Mouse (Mus musculus): ENCODE results near the gene Gm13272.
"Not testable (repeated sequence)": the region's sequence is repeated elsewhere in the genome, so short reads cannot be mapped to it uniquely, and the experiment has no call there.

Gene Gm13272

DNA sequence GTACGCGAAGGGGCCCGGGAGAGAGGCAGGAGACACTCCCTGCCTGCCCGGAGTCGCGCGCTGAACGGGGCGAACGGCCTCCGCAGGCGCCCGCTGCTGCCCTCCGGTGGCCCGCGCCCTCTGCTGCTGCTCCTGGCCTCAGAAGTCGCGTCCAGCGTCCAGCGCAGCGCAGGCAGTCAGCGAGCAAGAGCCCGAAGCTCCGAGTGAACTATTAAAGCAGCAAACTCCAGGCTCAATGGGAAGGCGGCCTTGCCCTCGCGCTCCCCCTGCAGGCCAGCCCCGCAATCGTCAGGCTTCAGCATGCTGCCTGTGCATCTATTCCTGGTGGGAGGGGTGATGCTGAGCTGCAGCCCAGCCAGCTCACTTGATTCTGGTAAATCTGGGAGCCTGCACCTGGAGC is at the start of gene Gm13272:
Gm13272 (plus strand) TSS at position 301 of the 400 bp plus-strand sequence.
- not testable (repeated sequence) for DNase-seq (ENCODE audit: low spot score in 2 of 2)

DNA sequence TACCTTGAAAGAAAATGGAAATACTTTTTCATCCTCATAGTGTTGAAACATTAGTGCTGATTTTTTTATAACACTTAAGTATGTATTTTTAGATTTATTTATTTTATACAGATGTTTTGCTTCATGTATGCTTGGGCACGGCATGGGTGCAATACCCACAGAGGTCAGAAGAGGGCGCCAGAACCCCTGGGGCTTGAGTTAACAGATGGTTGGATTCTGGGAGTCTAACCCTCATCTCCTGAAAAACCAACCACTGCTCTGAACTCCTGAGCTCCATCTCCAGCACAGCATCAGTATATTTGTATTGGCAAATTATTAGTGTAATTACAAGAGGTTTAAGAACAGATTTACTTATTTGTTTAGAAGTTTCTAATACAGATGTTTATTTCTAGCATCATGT is 41.2 kb upstream of the Gm13272 start:
- DNase-seq (ENCODE audit: low spot score in 2 of 2): peak; percentile 61 to 86

DNA sequence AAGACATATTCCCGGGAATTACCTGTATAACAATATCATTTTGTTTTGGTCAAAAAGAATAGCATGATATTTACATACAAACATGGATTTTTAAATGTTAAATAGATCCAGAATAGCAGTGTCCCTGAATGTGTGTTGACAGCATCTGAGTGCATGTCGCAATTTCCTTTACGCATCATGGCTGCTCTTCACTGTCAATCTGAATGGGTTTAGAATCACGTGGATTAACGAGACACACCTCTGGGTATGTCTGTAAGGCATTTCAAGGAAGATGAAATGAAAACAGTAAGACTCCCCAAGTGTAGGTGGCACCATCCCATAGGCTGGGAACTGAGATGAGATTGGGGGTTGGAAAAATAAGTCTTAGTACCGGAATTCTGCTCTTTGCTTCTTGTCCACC is 40.6 kb upstream of the Gm13272 start:
- no peak for DNase-seq (ENCODE audit: low spot score in 2 of 2)

DNA sequence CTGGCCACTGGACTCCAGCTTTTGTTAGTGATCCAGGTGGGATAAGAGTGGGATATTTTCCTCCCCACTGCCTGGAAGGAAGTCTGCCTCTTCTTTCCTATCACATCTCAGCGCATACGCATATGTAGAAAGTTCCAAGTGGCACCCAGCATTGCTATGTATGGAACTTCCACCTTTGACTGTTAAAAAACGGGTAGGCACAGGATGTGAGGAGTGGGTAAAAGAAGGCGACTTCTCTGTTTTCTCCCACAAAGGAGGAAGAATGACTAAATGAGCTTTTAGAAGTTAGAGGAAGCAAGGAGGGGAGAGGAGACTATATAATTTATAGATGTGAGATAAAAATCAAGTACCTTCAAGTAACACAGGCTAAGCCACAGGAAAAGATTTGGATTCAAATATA is 38.2 kb upstream of the Gm13272 start:
- no peak for DNase-seq (ENCODE audit: low spot score in 2 of 2)

DNA sequence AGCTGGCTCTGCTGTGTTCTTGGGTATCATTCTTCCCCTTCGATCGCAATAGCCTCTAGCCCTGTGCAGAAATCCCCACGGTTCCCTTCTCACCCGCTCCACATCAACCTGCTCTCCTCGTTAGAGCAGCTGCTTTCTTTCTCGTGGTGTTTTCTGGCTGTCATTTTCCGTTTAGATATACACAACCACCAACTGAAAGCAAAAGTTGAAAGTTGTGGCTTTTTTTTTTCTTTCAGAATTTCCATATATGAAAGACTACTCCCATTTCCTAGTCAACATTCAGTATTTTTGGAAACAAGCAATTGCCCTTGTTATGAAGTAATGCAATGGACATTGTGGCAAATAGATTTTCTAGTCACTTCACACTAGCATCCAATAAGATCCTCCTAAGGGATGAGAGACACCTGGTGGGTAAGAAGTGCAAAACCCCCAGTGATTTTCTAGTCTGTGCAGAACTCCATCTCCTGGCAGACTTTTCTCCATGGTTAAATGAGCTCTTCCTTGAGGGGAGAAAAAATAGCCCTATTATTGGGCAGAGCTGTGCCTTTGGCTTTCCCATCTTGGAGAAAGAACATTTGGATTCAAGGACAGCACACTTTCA is 36.8 kb upstream of the Gm13272 start:
- DNase-seq (ENCODE audit: low spot score in 2 of 2): no peak

DNA sequence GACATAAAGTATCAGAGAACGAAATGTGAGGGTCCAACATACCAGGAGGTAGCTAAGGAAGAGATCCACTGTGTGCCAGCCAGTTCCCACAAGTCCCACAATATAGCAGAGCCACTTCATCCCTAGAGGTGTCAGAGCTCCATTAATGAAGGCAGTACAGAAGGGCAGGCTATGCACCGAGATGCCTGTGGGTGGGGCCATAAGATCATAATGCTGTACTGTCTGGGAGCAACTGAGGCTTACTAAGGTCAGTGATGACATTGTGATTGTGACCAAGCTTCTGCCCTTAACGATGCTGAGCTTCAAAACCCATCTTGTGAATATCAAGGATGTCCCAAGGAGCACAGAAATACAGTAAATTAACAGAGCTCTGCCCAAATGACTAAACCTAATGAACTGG is 35.4 kb upstream of the Gm13272 start:
- no peak for DNase-seq (ENCODE audit: low spot score in 2 of 2)

DNA sequence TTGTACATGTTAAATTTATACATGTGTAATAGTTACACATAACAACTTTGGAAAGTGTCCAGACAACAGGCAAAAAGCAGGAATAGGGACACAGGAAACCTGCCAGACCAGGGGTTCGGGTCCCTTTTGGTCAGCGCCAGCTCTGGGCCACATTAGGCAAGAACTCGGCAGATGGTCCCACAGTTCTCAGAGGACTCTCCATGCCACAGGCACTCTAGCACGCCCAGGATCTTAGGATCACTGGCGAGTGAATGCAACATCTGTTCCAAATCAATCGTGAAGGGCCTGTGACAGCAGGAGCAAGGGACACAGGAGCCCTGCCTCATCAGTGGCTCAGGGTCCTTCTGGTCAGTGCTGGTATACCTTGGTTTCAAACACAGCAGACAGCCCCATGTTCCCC is 29.7 kb upstream of the Gm13272 start:
- DNase-seq (ENCODE audit: low spot score in 2 of 2): no peak

DNA sequence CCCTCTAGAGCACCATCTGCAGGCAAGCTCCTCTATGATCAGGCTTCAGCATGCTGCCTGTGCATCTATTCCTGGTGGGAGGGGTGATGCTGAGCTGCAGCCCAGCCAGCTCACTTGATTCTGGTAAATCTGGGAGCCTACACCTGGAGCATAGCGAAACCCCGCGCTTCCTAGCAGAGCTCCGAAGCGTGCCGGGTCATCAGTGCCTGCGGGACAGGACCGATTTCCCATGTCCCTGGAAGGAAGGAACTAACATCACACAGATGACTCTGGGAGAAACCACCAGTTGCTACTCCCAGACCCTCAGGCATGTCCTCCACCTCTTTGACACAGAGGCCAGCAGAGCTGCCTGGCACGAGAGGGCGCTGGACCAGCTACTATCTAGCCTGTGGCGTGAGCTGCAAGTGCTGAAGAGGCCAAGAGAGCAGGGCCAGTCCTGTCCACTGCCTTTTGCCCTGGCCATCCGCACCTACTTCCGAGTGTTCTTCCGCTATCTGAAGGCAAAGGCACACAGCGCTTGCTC is 24.8 kb upstream of the Gm13272 start, which contains the start of gene Gm13271:
Gm13271 (plus strand) TSS at position 51 of the 523 bp plus-strand sequence.
- DNase-seq (ENCODE audit: low spot score in 2 of 2): peak; percentile 74 to 92

DNA sequence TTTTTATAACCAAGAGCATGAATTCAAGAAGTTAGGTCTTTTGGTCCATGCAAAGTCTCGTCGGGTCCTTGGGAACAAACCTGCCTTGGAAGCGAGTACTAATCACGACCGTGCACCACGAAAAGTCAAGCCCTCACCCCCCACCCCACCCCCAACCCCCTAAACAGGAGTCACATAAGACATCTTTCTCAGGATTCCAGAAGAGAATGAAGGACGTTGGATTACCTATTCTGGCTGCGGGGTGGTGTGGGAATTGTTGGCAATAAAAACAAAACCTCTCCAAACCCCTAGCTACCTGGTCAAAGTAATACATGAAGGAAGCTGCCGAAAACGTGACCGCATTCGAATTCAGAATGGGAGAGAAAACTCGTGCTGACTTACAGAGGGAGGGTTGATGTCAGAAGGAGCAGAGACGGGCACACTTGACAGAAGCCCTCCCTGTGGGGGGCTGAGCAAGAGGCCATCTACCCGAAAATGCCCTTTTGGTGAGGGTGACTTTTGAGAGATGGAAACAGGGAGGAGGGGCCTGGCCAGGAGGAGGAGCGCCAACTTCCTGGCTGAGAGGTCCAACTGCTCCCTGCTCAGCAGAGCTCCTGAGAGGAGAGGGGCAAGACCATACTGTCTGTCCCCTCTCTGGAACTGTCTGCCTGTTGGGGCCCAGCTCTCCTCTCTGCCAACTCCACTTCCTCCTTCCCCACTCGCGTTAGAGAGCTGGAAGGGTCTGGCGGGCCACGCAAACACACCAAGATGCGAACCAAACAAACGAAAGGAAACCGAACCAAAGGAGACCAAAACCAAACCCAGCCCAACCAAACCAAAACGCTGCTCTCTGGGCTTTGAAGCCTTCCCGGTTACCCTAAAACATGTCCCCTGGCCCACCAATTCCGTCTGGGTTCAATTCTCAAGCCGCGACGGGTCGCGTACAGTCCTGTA is 22.8 kb upstream of the Gm13272 start:
- peak in 1 of 2 experiments; percentile 64 for DNase-seq (ENCODE audit: low spot score in 2 of 2)

DNA sequence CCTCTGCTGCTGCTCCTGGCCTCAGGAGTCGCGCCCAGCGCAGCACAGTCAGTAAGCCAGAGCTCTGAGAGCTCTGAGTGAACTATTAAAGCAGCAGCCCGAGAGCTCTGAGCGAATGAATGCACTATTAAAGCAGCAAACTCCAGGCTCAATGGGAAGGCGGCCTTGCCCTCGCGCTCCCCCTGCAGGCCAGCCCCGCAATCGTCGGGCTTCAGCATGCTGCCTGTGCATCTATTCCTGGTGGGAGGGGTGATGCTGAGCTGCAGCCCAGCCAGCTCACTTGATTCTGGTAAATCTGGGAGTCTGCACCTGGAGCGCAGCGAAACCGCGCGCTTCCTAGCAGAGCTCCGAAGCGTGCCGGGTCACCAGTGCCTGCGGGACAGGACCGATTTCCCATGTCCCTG is 22.0 kb upstream of the Gm13272 start:
- DNase-seq (ENCODE audit: low spot score in 2 of 2): peak; percentile 82 to 95

DNA sequence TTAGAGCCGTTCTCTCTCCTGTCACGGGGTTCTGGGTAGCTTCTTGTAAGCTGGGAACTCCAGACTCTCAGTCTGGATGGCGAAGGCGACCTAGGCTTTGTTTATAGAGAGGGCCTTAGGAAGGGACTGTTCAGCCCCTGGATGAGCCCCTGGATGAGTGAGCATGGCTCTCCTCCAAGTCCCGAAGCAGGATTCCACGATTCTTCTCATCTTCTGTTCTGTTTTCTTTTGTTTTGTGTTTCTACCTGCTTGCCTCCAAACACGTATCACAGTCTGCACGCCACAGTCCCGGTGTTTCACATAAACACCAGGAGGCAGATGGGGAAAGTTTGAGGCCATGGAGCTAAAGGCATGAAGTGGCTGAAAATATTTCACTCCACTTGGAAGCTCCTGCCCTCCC is 20.9 kb upstream of the Gm13272 start:
- not testable (repeated sequence) for DNase-seq (ENCODE audit: low spot score in 2 of 2)

DNA sequence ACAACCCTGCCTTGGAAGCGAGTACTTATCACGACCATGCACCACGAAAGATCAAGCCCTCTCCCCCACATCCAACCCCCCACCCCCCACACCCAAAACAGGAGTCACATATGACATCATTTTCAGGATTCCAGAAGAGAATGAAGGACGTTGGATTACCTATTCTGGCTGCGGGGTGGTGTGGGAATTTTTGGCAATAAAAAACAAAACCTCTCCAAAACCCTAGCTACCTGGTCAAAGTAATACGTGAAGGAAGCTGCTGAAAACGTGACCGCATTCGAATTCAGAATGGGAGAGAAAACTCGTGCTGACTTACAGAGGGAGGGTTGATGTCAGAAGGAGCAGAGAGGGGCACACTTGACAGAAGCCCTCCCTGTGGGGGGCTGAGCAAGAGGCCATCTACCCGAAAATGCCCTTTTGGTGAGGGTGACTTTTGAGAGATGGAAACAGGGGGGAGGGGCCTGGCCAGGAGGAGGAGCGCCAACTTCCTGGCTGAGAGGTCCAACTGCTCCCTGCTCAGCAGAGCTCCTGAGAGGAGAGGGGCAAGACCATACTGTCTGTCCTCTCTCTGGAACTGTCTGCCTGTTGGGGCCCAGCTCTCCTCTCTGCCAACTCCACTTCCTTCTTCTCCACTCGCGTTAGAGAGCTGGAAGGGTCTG is 19.9 kb upstream of the Gm13272 start, which contains the start of gene Gm13283:
Gm13283 (plus strand) TSS at position 510 of the 659 bp plus-strand sequence.
- peak; percentile 35 to 82 for DNase-seq (ENCODE audit: low spot score in 2 of 2)

DNA sequence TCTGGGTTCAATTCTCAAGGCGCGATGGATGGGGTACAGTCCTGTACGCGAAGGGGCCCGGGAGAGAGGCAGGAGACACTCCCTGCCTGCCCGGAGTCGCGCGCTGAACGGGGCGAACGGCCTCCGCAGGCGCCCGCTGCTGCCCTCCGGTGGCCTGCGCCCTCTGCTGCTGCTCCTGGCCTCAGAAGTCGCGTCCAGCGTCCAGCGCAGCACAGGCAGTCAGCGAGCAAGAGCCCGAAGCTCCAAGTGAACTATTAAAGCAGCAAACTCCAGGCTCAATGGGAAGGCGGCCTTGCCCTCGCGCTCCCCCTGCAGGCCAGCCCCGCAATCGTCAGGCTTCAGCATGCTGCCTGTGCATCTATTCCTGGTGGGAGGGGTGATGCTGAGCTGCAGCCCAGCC is 19.2 kb upstream of the Gm13272 start:
- peak; percentile 64 to 72 for DNase-seq (ENCODE audit: low spot score in 2 of 2)

DNA sequence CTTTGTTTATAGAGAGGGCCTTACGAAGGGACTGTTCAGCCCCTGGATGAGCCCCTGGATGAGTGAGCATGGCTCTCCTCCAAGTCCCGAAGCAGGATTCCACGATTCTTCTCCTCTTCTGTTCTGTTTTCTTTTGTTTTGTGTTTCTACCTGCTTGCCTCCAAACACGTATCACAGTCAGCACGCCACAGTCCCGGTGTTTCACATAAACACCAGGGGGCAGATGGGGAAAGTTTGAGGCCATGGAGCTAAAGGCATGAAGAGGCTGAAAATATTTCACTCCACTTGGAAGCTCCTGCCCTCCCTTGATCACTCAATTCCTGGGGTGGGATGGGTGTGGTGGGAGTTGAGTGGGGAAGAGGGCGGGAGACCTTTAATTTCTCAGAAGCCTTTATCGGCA is 17.9 kb upstream of the Gm13272 start:
- peak; percentile 78 to 93 for DNase-seq (ENCODE audit: low spot score in 2 of 2)

DNA sequence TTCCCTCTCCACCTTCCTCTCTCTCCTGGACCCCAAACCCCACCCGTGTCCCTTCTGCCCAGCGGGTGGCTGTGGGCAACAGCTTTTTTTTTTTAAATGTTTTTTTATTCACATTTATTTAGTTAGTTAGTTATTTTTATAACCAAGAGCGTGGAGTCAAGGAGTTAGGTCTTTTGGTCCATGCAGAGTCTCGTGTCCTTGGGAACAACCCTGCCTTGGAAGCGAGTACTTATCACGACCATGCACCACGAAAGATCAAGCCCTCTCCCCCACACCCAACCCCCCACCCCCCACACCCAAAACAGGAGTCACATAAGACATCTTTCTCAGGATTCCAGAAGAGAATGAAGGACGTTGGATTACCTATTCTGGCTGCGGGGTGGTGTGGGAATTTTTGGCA is 17.3 kb upstream of the Gm13272 start:
- peak in 1 of 2 experiments; percentile 69 for DNase-seq (ENCODE audit: low spot score in 2 of 2)

DNA sequence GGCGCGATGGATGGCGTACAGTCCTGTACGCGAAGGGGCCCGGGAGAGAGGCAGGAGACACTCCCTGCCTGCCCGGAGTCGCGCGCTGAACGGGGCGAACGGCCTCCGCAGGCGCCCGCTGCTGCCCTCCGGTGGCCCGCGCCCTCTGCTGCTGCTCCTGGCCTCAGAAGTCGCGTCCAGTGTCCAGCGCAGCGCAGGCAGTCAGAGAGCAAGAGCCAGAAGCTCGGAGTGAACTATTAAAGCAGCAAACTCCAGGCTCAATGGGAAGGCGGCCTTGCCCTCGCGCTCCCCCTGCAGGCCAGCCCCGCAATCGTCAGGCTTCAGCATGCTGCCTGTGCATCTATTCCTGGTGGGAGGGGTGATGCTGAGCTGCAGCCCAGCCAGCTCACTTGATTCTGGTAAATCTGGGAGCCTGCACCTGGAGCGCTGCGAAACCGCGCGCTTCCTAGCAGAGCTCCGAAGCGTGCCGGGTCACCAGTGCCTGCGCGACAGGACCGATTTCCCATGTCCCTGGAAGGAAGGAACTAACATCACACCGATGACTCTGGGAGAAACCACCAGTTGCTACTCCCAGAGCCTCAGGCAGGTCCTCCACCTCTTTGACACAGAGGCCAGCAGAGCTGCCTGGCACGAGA is 16.1 kb upstream of the Gm13272 start:
- not testable (repeated sequence) for DNase-seq (ENCODE audit: low spot score in 2 of 2)

DNA sequence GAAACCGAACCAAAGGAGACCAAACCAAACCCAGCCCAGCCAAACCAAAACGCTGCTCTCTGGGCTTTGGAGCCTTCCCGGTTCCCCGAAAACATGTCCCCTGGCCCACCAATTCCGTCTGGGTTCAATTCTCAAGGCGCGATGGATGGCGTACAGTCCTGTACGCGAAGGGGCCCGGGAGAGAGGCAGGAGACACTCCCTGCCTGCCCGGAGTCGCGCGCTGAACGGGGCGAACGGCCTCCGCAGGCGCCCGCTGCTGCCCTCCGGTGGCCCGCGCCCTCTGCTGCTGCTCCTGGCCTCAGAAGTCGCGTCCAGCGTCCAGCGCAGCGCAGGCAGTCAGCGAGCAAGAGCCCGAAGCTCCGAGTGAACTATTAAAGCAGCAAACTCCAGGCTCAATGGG is 6.1 kb upstream of the Gm13272 start, which contains the start of gene Gm13290:
Gm13290 (plus strand) TSS at position 301 of the 400 bp plus-strand sequence.
- not testable (repeated sequence) for DNase-seq (ENCODE audit: low spot score in 2 of 2)

DNA sequence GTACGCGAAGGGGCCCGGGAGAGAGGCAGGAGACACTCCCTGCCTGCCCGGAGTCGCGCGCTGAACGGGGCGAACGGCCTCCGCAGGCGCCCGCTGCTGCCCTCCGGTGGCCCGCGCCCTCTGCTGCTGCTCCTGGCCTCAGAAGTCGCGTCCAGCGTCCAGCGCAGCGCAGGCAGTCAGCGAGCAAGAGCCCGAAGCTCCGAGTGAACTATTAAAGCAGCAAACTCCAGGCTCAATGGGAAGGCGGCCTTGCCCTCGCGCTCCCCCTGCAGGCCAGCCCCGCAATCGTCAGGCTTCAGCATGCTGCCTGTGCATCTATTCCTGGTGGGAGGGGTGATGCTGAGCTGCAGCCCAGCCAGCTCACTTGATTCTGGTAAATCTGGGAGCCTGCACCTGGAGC is 3.0 kb upstream of the Gm13272 start, which contains the start of gene Gm13289:
Gm13289 (plus strand) TSS at position 301 of the 400 bp plus-strand sequence.
- DNase-seq (ENCODE audit: low spot score in 2 of 2): not testable (repeated sequence)

DNA sequence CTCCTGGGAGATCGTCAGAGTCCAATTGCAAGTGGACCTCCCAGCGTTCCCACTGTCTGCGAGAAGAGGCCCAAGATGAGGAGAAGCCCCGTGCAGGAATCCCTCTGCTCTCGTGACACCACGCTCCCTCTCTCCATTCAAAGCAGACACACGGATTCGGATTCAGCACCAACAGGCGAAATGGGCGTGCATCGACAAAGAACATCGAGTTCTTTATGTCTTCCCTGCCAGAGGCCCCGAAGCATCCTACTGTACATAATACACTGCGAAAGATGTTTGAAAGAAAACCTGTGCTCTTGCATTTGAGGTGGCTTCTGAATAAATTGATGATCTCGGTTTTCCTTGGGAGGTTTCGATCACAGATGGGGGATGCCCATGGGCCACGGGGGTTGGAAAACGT is 670 bp downstream of the Gm13272 start:
- DNase-seq (ENCODE audit: low spot score in 2 of 2): peak in 1 of 2 experiments; percentile 62

DNA sequence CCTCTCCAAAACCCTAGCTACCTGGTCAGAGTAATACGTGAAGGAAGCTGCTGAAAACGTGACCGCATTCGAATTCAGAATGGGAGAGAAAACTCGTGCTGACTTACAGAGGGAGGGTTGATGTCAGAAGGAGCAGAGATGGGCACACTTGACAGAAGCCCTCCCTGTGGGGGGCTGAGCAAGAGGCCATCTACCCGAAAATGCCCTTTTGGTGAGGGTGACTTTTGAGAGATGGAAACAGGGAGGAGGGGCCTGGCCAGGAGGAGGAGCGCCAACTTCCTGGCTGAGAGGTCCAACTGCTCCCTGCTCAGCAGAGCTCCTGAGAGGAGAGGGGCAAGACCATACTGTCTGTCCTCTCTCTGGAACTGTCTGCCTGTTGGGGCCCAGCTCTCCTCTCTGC is 2.2 kb downstream of the Gm13272 start, which contains the start of gene Ifnz:
Ifnz (plus strand) TSS at position 301 of the 400 bp plus-strand sequence.
- not testable (repeated sequence) for DNase-seq (ENCODE audit: low spot score in 2 of 2)

DNA sequence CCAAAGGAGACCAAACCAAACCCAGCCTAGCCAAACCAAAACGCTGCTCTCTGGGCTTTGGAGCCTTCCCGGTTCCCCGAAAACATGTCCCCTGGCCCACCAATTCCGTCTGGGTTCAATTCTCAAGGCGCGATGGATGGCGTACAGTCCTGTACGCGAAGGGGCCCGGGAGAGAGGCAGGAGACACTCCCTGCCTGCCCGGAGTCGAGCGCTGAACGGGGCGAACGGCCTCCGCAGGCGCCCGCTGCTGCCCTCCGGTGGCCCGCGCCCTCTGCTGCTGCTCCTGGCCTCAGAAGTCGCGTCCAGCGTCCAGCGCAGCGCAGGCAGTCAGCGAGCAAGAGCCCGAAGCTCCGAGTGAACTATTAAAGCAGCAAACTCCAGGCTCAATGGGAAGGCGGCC is 2.7 kb downstream of the Gm13272 start:
- not testable (repeated sequence) for DNase-seq (ENCODE audit: low spot score in 2 of 2)
